Mouse (Mus musculus): ENCODE results near the gene Ifitm1. TPM values are rescaled to one million over a fixed set of nuclear protein-coding genes. Genes with fewer than 3 reads are reported as not detected.
A peak's percentile ranks its signal among the peaks of the same experiment; 100 is the strongest.
"Not testable (repeated sequence)": the region's sequence is repeated elsewhere in the genome, so short reads cannot be mapped to it uniquely, and the experiment has no call there.

Gene Ifitm1
- total RNA-seq, 2 experiments from 2014 or later = 2.8 to 5.4 TPM

DNA sequence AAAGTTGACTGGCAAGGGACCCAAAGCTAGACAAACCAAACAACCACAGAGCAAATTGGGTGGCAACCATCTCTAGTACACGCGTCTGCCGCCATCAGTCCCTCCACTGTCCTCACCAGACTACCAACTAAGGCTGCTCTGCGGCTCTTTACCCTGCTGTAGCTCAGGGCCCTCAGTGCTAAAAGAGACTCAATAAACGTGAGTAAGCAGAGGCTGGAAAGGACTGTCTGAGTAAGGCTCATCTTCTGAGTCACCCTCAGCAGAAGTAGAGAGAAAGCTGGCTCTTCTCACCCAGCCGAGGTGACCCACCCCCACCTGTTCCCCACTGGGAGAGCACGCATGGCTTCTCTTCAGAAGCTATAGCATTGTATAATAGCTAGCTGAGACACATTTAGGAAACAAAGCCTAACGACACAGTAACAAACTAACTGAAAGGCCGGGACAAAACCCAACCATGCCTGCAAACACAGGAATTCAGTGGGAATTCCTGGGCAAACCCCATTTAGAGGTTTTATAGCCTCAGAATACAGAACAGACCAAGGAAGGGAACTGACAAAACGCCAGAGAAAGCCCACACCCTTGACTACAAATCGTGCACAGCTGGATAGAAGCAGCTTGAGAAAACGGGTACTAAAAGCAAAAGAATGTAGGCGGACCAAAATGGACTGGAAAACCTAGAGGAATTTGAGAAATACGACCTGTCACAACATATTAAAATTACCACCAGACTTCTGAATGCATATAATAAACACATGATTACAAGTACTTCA is 6.6 kb downstream of the Ifitm1 start:
- intact Hi-C loops (cut with DNase I) = no loop called here
- DNase-seq = no peak

DNA sequence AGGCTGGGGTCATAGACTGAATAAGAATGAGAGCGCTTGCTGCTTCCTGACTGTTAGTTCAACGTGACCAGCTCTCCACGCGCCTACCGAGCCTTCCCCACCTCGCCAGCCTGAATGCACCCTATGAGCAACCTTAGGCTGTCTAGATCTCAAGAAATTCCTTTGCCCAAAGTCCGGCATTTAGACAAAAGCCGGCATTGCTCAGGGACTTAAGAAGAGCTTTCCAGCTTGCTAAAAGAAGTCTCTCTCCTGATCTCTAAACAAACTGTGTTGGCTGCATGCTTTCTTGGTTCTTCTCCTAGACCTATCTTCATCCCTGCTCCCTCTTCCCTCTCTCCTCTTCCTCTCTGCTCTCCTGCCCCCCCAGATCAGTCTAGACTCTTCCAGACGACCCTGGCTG is 7.9 kb downstream of the Ifitm1 start:
- no peak for DNase-seq
- intact Hi-C loops (cut with DNase I) = no loop called here

DNA sequence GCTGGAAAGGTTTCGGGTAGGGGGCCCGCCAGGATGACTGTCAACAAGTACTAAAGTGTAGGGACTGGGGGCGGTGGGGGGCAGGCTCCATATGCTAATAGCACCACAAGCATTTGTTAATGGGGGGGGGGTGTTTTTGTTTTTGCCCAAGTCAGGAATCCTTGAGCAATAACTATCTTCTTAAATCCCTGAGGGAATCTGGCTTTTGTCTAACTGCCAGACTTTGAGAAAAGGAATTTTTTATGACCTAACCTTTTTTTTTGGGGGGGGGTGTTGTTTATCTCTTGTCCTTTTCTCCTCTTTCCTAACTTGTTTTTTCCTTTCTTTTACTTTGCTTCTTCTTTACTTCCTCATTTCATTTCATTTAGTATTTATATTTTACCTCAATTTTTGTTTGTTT is 8.4 kb downstream of the Ifitm1 start:
- DNase-seq = no peak
- intact Hi-C loops (cut with DNase I) = no loop called here

DNA sequence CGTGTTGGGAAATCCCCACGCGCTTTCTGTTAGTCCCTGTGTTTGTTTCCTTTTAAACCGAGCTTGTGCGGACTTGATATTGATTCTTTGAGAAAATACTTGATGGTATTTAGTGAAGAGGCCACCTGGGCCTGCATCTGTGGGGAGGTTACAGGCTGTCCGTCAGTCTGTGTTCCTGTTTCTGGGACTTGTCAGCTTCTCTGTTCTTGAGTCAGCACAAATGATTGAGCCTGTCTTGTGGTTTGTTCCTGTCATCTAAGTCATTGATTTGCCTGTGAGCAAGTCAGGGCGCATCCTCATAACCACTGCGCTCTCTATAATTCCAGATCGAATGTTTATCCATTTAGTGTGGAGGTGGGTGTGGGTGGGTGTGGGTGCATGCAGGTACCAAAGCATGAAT is 9.7 kb downstream of the Ifitm1 start:
- intact Hi-C loops (cut with DNase I); DNase-seq: not testable (repeated sequence)

DNA sequence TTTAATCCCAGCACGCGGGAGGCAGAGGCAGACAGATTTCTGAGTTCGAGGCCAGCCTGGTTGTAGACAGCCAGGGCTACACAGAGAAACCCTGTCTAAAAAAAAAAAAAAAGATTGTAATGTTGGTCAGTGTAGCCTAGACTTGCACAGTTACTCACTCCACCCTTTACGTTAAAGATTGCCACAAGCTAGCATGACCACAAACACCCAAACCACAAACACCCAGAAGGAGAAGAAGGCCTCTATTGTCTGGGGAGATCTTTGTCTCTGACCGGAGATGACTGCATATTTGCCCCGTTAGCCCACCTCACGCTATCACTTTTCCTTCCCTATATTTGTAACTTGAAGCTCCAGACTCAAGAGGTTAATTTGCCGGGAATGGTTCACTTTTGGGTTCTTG is 14.7 kb downstream of the Ifitm1 start:
- DNase-seq = no peak
- intact Hi-C loops (cut with DNase I) = no loop called here

DNA sequence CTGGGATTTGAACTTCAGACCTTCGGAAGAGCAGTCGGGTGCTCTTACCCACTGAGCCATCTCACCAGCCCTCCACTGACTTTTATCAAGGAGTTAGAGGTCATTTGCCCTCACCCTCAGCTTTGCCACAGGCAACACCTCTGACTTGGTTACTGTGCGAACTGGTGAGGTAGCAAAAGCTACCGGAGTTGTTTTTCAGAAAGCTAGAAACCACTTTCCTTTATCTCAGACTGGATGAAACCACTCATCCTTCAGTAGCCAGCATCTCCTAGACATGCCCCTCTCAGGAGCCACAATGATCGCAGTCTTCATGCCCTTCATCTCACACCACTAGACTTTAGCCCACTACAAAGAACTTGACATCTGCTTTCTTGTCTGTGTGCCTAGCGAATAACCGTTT is 15.9 kb downstream of the Ifitm1 start:
- intact Hi-C loops (cut with DNase I) = no loop called here
- DNase-seq = no peak

DNA sequence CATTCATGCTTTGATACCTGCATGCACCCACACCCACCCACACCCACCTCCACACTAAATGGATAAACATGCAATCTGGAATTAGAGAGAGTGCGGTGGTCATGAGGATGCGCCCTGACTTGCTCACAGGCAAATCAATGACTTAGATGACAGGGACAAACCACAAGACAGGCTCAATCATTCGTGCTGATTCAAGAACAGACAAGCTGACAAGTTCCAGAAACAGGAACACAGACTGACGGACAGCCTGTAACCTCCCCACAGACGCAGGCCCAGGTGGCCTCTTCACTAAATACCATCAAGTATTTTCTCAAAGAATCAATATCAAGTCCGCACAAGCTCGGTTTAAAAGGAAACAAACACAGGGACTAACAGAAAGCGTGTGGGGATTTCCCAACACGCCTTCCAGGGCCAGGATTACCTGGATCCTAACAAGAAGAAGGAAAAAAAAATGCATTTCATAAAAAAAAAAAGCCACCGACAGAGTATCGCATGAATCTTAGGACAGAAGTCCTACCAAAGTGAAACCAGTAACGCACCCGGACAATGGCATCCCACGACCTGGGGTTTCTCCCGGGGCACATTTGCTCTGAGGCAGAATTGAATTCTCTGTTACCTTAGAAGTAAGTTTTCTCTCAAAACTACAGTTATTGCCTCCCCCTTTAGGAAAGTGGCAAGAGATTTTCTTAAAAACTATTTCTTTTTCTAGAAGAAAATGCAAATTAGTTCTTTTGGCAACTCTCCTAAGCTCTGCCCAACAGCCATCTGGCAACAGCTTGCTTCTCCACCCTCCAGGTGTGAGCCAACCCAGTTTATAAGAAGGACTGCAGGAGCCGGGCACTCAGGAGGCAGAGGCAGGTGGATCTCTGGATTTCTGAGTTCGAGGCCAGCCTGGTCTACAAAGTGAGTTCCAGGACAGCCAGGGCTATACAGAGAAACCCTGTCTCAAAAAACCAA is 20.4 kb downstream of the Ifitm1 start:
- intact Hi-C loops (cut with DNase I) = no loop called here
- DNase-seq = no peak

DNA sequence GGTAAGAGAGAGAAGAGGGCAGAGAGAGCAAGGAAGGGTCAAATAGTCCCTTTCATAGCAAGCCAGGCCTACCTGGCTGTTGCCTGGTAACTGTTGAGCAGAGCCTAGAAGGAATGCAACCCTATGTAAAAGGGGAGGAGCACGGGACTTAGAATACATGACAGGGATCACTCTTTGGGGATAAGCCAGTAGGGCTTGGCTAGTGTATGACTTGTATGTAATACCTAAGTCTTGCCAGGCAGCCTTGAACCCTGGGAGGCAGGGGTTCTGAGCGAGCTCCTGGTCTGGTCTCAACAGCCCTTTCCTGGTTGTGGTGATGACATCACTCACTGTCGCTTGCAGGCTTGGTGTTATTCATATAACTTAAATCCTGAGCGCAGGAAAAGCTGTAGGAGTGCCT is 22.0 kb downstream of the Ifitm1 start:
- no peak for DNase-seq
- intact Hi-C loops (cut with DNase I) = no loop called here

DNA sequence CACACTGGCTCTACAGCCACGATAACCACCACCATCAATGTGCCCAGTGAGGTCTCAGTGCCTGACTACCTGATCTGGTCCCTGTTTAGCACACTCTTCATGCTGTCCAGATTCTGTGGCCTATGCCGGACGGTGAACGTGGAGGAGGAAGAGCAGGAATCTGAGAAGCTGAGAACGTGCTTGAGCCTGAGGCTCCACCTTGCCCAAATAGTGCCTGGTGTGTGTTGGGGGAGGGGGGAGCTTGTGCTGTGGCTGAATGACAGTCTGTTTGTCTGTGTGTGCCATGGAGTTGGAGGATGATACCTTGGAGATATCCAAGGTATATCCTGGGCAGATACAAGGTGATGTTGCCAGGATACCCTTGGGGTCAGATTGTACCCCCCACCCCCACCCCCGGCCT is 23.2 kb downstream of the Ifitm1 start:
- DNase-seq = no peak
- intact Hi-C loops (cut with DNase I) = no loop called here

DNA sequence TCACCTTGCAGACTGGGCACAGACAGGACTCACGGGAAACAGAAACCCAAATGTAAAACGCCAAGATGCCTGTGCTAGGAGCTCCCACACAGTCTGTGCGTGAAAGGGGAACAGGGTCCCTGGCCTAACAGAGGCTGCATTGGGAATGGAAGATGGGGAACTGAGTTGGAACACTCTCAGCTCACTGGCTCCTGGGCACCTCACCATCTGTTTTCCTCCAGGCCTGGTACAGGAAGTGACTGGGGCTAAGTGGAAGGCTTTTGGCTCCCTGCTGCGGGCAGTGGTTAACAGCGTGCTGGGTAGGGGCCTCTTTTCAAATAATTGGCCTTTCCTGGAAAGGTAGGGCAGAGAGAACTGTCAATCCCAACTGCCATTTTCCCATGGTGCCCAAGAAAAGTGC is 23.6 kb downstream of the Ifitm1 start:
- DNase-seq = no peak
- intact Hi-C loops (cut with DNase I) = no loop called here

DNA sequence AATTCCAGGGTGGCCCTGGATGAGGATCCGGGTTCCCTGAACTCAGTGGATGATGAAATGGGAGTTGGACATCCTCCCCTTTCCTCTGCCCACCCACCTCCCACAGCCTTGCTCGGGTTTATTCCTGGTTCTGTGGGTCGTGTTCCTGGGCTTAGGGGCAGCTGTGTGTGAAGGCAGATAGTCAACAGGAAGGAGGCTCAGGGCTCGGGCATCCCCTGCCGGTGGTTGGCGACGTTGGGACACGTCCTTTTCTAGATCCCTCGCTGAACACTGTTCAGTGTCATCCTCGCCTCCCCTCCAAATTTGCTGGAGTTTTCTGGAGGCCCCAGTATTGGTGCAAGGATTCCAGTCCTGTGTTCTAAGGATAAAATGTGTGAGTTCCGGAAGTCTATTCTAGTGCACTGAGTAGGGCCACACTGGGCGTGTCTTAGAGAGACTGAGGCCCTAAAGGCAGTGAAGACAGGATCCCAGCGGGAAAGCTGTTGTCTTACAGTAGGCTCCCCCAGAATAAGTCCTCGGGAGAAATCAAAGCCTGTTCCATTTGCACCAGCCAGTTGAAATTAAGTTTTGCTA is 24.2 kb downstream of the Ifitm1 start:
- no peak for DNase-seq
- intact Hi-C loops (cut with DNase I) = no loop called here

DNA sequence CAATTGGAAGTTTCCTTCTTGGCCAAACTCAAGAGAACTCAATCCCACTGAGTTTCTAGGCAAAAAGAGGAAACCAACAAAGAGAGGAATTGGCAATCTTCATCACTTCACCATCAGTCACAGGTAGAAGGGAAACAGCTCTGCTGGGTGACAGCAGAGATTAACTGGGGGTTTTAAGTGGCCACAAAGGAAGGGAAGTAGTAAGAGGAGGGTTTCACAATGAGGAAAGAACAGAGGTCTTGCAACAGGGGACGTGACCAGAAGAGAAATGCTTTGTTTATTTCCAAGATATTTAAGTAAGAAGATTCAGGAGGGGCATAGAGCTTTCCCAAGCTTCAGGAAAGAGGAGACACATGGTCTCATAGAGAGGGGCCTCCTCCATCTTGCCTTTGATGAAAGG is 30.8 kb downstream of the Ifitm1 start:
- DNase-seq = no peak

DNA sequence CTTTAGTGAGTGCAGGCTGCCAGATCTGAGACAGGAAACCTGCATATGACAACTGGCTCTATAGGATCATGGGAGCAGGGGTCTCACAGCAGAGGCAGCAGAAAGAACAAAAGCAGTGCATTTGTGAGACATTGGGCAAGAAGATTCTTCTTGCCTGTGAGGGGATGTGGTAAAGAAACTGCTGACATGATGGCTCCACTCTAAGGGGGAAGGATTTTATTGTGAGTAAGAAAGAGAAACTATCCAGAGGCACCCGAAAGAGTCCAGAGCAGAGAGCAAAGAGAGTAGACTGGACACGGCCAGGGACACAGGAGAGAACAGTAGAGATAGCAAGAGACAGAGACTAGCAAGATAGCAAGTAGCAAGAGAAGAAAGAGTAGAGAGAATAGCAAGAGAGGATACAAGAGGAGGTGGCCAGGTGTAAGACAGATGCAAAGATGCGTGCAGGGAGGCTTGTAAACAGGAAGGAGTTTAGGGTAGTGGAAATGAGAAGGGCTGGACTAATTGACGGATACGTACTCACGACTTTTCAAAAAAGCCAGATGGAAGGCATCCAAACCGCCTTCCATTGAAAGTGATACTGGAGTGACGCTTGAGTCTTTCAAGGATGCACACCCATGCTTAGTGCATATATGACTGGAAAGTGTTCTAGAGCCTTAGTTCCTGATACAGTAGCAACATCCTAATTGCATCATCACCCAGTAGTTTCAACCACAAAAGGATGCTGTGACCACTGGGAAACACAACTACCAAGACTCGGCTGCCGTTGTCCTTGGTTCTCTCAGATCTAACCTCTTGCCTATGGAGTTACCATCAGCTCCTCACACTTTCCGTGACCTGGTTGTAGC is 32.1 kb downstream of the Ifitm1 start:
- intact Hi-C loops (cut with DNase I) = no loop called here

More for the DNA sequence above, 30.8 kb downstream of the Ifitm1 start:
- intact Hi-C loops (cut with DNase I) = no loop called here

DNA sequence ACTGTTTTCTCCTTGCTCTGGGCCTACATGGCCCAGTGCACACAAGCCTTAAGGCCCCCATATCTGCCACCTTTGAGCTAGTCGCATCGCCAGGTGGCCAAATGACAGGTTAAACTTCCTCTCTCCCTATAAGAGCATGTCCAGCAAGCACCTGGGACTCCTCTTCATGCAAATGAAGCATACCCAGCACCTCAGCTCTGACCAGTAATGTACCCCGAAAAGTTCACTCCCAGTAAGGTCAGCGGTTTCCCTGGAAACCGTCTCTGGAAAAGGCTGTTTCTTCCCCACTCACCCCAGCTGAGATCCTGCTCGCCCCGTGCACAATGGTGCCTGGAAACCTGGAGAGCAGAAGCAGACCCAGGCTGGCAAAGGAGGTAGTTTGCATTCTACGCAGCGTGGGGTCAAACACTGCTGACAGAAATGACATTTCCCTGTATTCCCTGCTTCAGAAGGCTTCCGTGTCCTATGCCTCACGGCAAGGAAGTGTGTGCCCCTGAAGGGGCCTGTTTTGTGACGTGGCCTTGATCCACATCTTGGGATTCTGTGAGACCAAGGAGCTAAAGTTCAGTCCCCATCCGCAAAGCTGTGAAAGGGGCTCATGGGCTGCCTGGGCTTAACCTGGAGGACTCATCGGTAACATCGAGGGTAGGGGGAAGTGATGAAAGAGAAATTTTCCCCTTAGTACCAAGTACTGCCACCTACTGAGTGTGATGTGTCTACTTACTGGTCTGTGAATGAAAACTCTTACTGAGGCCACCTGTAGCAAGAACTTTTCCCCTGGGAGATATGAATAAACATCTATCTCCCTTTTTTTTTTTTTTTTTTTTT is 34.1 kb downstream of the Ifitm1 start:
- DNase-seq = no peak
- intact Hi-C loops (cut with DNase I) = no loop called here

More for the DNA sequence above, 32.1 kb downstream of the Ifitm1 start:
- no peak for DNase-seq

DNA sequence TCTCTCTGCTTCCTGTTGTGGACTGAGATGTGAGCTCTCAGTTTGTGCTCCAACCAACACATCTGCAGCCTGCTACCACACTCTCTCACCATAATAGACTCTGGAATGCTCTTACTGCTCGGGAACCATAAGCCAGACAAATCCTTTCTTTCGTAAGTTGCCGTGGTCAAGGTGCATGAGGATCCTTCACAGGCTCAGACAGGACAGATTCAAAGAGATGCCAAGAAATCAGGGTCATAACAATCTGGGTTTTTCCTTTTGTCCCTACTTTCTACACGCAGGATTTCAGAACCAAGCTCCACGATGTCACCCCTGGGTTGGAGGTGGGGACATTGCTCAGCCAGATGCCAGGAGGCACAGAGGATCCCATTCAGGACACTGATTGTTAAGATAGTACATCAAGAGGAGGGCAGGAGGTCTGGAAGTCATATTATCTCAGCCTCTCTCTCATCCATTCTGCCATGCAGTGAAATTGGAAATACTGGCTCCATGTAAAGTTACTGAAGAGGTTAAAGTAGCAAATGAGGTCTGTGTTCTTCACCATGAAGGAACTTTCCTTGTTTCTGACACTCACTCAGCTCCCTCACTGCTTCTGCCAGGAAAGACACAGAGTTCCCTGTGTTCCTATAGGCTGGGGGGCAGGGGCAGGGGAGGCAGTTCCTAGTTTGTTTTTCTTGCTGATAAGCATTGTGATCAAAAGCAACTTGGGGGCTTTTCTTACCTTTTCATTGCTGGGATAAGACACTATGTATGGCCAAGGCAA is 36.4 kb downstream of the Ifitm1 start:
- no peak for DNase-seq
- intact Hi-C loops (cut with DNase I) = no loop called here

DNA sequence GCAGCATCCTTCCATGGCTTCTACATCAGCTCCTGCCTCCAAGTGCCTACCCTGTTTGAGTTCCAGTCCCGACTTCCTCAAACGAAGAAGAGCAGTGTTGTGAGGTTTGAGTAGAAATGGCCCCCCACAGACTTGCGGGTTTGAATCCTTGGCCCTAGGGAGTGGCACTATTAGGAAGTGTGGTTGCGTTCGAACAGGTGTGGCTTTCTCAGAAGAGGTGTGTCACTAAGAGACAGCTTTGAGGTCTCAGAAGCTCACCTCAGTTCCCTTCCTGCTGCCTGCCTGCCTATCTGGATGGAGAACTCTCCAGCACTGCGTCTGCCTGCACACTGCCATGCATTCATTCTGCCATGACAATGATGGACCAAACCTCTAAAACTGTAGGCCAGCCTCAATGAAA is 39.4 kb downstream of the Ifitm1 start:
- intact Hi-C loops (cut with DNase I) = no loop called here
- no peak for DNase-seq

DNA sequence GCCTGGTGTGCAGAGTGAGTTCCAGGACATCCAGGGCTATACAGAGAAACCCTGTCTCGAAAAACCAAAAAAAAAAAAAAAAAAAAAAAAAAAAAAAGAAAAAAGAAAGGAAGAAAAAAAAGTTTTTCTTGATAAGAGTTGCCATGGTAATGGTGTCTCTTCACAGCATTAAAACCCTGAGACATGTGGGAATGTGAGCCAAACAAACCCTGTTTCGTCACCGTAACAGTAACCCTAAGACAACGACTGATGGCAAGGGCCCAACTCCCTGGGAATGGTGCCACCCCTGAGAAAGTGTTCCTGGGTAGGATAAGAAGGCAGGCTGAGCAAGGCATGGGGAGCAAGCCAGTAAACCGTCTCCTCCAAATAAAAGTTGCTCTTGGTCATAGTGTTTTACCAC is 39.9 kb downstream of the Ifitm1 start:
- intact Hi-C loops (cut with DNase I) = no loop called here
- DNase-seq = peak; percentile 17

DNA sequence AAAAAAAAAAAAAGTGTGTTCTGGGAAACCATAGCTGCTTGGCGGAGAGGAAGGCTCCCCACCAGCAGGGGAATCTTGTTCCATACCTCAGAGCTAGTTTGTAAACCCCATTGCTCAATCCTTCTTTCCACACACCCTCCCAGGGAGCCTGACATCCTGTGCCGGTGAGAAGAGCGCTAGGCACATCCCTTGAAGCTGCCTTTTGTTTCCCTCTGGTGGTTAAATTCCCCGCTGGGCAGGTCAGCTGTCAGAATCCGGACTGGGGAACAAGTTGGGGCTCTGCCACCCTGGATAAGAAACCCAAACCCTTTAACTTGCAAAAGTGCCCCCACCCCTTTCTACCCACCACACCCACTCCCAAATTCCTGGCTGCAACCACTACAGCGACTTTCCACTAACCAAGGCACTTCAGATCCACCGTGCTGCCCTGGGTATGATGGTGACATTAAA is 41.3 kb downstream of the Ifitm1 start:
- DNase-seq = no peak
- intact Hi-C loops (cut with DNase I) = no loop called here
